Comparison of ENCODE assay signal across 22 mouse cellular contexts in genomic region chr15:103180406-103180805, GRCm38 (mm10). TPM values are rescaled to one million over a fixed set of nuclear protein-coding genes. Genes with fewer than 3 reads are reported as not detected.
A peak's percentile ranks its signal among the peaks of the same experiment; 100 is the strongest.
DNase-seq lines count a peak whose midpoint lies in the region; ATAC-seq and TF ChIP-seq lines count a peak whose summit lies in the region.
"Had no signal": no experiment of that assay in that cellular context is flagged by ENCODE, and none has a peak within 500 bp of the region (broad histone marks: within the 10 kb centered on the region; RNA-seq: fewer than 3 reads in every experiment).

No protein-coding gene starts in this region.

- no peak for ATAC-seq in forebrain, postnatal 0 days
- ATAC-seq in kidney, embryonic 15.5 days (replicated peaks; ENCODE audit: low FRiP score), result no peak
- ATAC-seq: activated CD4-positive, CD25-positive, alpha-beta regulatory T cell, adult 4 months; forebrain, embryonic 13.5 days; forebrain, embryonic 16.5 days; Patski had no signal

- H3K9ac ChIP-seq in forebrain, postnatal 0 days, result no peak overlapping the region
- H3K9ac ChIP-seq in kidney, embryonic 15.5 days, result no peak overlapping the region
- H3K9ac ChIP-seq: embryonic facial prominence, embryonic 12.5 days; forebrain, embryonic 13.5 days had no signal

- DNase-seq in forebrain, embryonic 10.5 days (ENCODE audit: extremely low spot score, low spot score), result peak; percentile 12
- DNase-seq in forebrain, postnatal 0 days, result no peak
- DNase-seq in heart, adult 11 months, result peak; percentile 85
- no peak for DNase-seq in heart, adult 18-20 months
- peak; percentile 25 to 32 for DNase-seq in spleen, postnatal 36 days (ENCODE audit: low spot score in 2 of 2)
- no peak for DNase-seq in spleen, adult 18-20 months
- DNase-seq: adrenal gland, adult 8-10 months; adrenal gland, postnatal 14 days; adrenal gland, postnatal 36 days; cerebellum, adult 11-12 months; cerebellum, adult 2 months; cerebellum, adult 9-10 months; cerebellum, postnatal 10 days; cerebellum, postnatal 25 days had no signal

- no peak overlapping the region for H3K4me3 ChIP-seq in forebrain, embryonic 10.5 days
- no peak overlapping the region for H3K4me3 ChIP-seq in forebrain, postnatal 0 days (ENCODE audit: low read depth, low read length)
- no peak overlapping the region for H3K4me3 ChIP-seq in kidney, embryonic 15.5 days (replicated peaks)
- H3K4me3 ChIP-seq: embryonic facial prominence, embryonic 10.5 days; embryonic facial prominence, embryonic 12.5 days; forebrain, embryonic 13.5 days had no signal

- H3K36me3 ChIP-seq in forebrain, embryonic 10.5 days (replicated peaks), result no peaks in the 10 kb centered on the region
- H3K36me3 ChIP-seq in forebrain, postnatal 0 days (ENCODE audit: insufficient read depth), result no peaks in the 10 kb centered on the region
- no peaks in the 10 kb centered on the region for H3K36me3 ChIP-seq in kidney, embryonic 15.5 days
- H3K36me3 ChIP-seq: embryonic facial prominence, embryonic 10.5 days; embryonic facial prominence, embryonic 12.5 days; G1E had no signal

- H3K9me3 ChIP-seq in forebrain, embryonic 10.5 days, result no peaks in the 10 kb centered on the region
- H3K9me3 ChIP-seq in forebrain, postnatal 0 days (ENCODE audit: low read length), result no peaks in the 10 kb centered on the region
- no peaks in the 10 kb centered on the region for H3K9me3 ChIP-seq in kidney, embryonic 15.5 days (replicated peaks)
- H3K9me3 ChIP-seq: embryonic facial prominence, embryonic 10.5 days; embryonic facial prominence, embryonic 12.5 days; forebrain, embryonic 13.5 days; G1E had no signal

- no peak overlapping the region for H3K27ac ChIP-seq in forebrain, embryonic 10.5 days
- no peak overlapping the region for H3K27ac ChIP-seq in forebrain, postnatal 0 days (ENCODE audit: low read depth, low read length)
- H3K27ac ChIP-seq in kidney, embryonic 15.5 days, result no peak overlapping the region
- H3K27ac ChIP-seq: embryonic facial prominence, embryonic 10.5 days; embryonic facial prominence, embryonic 12.5 days; forebrain, embryonic 13.5 days had no signal

- TF ChIP-seq CTCF in forebrain, postnatal 0 days (IDR thresholded peaks at IDR 0.05; ENCODE audit: low read depth), result no peak

- no peak overlapping the region for H3K4me2 ChIP-seq in forebrain, postnatal 0 days (ENCODE audit: low read depth)
- H3K4me2 ChIP-seq in kidney, embryonic 15.5 days, result no peak overlapping the region
- H3K4me2 ChIP-seq: embryonic facial prominence, embryonic 12.5 days; forebrain, embryonic 13.5 days had no signal

- H3K27me3 ChIP-seq in forebrain, embryonic 10.5 days (ENCODE audit: poor library complexity, severe bottlenecking), result peaks cover 100% of the 10 kb centered on the region
- peaks cover 54% of the 10 kb centered on the region for H3K27me3 ChIP-seq in forebrain, postnatal 0 days (ENCODE audit: insufficient read depth, low read length)
- H3K27me3 ChIP-seq in kidney, embryonic 15.5 days, result peaks cover 34% of the 10 kb centered on the region
- H3K27me3 ChIP-seq: Patski had no signal

- H3K4me1 ChIP-seq in forebrain, embryonic 10.5 days, result peaks cover 41% of the 10 kb centered on the region
- peaks cover 7% of the 10 kb centered on the region for H3K4me1 ChIP-seq in forebrain, postnatal 0 days (ENCODE audit: insufficient read depth)
- peaks cover 62% of the 10 kb centered on the region for H3K4me1 ChIP-seq in kidney, embryonic 15.5 days

RNA-seq across cellular contexts. Expression of gene Smug1, which starts 13.5 kb away (rescaled TPM):
- polyA plus RNA-seq in forebrain, embryonic 10.5 days (2016; fragmentation: Nextera tagmentation; extraction: Ambion mirVana), result 21.7 and 21.8 TPM in 2 replicates
- 34.0 and 34.4 TPM in 2 replicates for total RNA-seq in forebrain, postnatal 0 days (2014; rRNA removed)
- 14.6 and 18.5 TPM in 2 replicates for polyA plus RNA-seq in forebrain, postnatal 0 days (2015; fragmentation: Nextera tagmentation; extraction: Ambion mirVana)
- 10 to 100 TPM; 10.9 to 12.9 TPM for total RNA-seq in heart, adult 18-20 months (2021)
- 17.7 and 18.0 TPM in 2 replicates for polyA plus RNA-seq in kidney, embryonic 15.5 days (2015; fragmentation: Nextera tagmentation; extraction: Ambion mirVana)

RNA-seq across cellular contexts. Expression of gene Cbx5, which starts 59.2 kb away (rescaled TPM):
- 212 and 221 TPM in 2 replicates for polyA plus RNA-seq in forebrain, embryonic 10.5 days (2016; fragmentation: Nextera tagmentation; extraction: Ambion mirVana)
- total RNA-seq in forebrain, postnatal 0 days (2014; rRNA removed), result 139 and 181 TPM in 2 replicates
- polyA plus RNA-seq in forebrain, postnatal 0 days (2015; fragmentation: Nextera tagmentation; extraction: Ambion mirVana), result 74.1 and 90.4 TPM in 2 replicates
- total RNA-seq in heart, adult 18-20 months (2021), result 10 to 100 TPM; 49.8 to 53.1 TPM
- polyA plus RNA-seq in kidney, embryonic 15.5 days (2015; fragmentation: Nextera tagmentation; extraction: Ambion mirVana), result 124 and 125 TPM in 2 replicates

RNA-seq across cellular contexts. Expression of gene Hnrnpa1, which starts 59.8 kb away (rescaled TPM):
- polyA plus RNA-seq in forebrain, embryonic 10.5 days (2016; fragmentation: Nextera tagmentation; extraction: Ambion mirVana), result 1,920 and 1,979 TPM in 2 replicates
- total RNA-seq in forebrain, postnatal 0 days (2014; rRNA removed), result 205 and 270 TPM in 2 replicates
- polyA plus RNA-seq in forebrain, postnatal 0 days (2015; fragmentation: Nextera tagmentation; extraction: Ambion mirVana), result 653 and 670 TPM in 2 replicates
- total RNA-seq in heart, adult 18-20 months (2021), result 100 to 1,000 TPM; 147 to 150 TPM
- polyA plus RNA-seq in kidney, embryonic 15.5 days (2015; fragmentation: Nextera tagmentation; extraction: Ambion mirVana), result 1,025 and 1,038 TPM in 2 replicates

Comparison
In these comparisons a context has a peak if more than half of its experiments do, and no peak if none do; other contexts are left out.
1. DNase-seq: peak in forebrain, embryonic 10.5 days (single experiment), heart, adult 11 months (single experiment) and spleen, postnatal 36 days (2 of 2); none in forebrain, postnatal 0 days (single experiment), heart, adult 18-20 months (0 of 2) and spleen, adult 18-20 months (0 of 2).